Mouse (Mus musculus) urinary bladder, postnatal 25 days (tissue): ENCODE data around the gene Gucy2c.
"Not testable (repeated sequence)": the region's sequence is repeated elsewhere in the genome, so short reads cannot be mapped to it uniquely, and the experiment has no call there.

Experiments used
- DNase-seq: peaks from one replicate; pipeline ENCODE4 v3.0.0; 2022; ENCODE audit warnings: low spot score

The Gucy2c gene

DNA sequence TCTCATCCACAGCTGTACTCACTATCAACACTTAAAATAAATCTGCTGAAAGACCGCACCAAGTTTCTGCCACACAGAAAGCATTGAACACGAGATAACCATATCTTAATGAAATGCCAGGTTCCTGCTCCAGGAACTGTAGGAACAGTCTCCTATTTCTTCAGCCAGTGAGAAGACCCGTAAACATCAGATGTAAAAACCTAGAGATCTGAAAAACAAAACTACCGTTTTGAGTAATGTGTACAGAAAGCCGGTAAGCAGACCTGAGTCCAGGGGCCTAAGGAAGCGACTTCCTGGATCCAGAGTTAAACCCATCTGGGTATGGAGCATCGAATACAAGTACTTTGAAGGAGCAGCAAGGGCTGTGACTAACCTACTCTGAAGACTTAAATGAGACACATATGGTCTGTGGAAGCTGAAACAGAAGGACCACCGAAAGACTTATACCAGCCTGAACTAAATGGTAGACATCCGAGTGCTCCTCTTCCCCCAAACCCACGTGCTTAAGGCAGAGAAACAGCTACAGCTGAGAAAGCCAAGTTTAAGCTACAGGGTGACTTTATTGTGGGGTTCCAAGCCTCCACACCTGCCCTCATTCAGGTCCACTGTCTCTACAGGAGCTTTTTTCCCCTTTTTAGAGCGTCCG, 21.7 kb upstream of the Gucy2c start:
- no peak for DNase-seq

DNA sequence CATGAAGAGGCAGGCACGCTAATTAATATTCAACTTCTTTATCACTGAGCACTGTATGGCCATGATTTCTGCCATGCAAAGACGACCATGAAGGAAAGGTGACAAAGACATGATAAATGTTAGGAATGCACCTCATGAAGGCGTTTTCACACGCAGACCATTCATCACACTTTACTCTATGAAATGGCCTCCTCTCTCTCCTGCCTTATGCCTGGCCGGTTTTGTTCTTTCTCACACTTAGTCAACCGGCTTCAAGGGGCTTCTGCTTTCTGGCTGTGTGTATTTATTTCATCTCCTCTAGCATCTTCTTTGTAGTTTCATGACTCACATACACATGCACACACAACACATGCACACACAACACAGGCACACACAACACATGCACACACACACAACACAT, 19.7 kb upstream of the Gucy2c start:
- no peak for DNase-seq

DNA sequence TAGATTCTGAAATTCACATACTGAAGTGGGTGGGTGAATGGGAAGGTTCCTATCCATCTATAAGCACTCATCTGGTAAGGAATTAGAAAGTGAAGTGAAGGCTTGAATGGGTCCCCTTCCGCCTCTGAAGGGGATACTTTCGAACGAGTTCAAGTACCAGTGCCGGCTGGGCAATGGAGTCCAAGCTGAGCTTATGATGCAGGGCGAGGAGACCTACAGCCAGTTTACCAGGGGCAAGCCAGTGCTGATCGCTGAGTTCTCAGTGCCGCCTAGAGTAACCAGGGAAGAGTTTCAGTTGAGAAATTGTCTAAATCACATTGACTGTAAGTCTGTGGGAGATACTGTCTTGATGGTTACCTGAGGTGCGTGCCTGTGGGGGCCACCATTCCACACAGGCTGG, 19.1 kb upstream of the Gucy2c start:
- DNase-seq = no peak

DNA sequence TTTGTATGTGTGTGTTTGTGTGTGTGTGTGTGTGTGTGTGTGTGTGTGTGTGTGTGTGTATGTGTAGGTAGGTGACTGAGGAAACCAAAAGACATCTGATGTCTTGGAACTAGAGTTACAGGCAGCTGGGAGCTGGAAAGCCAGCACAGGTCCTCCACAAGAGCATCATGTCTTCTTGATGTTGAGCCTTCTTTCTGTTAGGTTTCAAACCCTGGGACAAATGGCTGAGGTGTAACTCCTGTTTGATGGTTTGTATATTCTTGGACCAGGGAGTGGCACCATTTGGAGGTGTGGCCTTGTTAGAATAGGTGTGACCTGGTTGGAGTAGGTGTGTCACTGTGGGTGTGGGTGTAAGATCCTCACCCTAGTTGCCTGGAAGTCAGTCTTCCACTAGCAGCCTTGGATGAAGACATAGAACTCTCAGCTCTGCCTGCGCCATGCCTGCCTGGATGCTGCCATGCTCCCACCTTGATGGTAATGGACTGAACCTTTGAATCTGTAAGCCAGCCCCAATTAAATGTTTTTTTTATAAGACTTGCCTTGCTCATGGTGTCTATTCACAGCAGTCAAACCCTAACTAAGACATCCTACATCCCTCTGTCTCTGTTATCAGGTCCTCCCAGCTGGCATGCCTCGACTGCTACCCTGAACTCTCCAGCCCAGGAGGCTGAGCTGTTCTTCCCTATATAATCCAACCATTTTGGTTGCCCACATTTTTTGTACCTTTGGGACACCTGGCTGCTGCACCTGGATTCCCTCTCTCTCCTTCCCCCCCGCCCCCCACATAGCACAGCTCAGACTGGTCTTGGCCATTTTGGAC, 16.5 kb upstream of the Gucy2c start:
- not testable (repeated sequence) for DNase-seq

DNA sequence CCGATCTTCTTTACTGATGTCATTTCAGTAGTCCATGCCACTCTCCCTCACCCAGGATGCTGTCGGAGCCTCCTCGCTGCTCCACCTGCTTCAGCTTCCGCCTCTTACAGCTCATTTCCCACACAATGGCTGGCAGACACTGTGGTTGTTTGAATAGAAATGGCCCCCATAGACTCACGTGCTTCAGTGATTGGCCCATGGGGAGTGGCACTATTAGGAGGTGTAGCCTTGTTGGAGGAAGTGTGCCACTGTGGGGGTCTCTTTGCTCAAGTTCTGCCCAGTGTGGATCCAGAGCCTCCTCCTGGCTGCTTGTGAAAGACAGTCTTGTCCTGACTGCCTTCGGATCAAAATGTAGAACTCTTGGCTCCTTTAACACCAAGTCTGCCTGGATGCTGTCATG, 14.3 kb upstream of the Gucy2c start:
- DNase-seq = no peak

DNA sequence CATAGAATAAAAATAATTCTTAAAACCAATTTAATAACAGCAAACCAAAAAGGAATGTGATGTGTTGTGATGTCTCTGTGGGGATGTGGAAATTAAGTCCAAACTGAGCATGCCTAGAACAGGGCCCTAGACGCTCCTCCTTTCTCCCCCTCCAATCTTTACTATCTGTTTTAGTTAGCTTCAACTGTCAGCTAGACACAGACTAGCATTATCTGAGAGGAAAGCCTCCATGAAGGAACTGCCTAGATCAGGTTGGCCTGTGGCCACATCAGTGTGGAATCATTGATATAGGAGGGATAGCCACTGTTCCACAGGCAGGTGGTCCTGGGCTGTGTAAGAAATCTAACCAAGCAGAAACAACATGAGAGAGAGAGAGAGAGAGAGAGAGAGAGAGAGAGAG, 13.5 kb upstream of the Gucy2c start:
- no peak for DNase-seq

DNA sequence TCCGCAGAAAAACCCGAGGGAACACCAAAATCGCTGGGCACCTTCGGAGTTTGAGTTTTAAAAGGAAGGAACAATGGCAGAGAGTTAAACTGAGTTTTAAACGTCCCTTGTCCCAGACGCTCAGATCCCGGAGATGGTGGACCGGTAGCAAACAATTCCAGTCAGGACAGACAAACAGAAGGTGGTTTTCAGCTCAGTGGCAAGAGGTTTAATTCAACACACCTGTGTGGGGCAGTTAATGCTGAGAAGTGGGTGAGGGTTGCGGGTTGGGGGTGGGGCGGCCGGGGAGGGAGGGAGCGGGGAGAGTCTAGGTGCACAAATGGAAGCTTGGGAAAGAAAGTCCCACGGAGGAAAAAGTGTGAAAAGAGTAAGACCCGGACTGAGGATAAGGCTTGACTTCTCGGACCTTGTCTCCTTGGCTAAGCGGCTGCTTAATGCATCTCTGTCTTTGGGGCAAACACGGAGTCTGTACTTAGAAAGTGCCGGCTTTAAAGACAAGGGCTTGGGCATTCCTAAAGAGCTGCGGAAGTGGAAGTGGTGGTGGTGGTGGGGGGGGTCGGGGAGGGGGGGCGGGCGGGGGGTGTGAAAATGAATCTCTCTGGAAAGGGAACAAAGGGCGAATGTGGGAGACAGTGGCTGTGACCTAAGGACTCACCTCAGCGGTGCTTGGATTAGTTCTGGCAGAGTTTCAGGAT, 12.4 kb upstream of the Gucy2c start:
- DNase-seq = no peak

DNA sequence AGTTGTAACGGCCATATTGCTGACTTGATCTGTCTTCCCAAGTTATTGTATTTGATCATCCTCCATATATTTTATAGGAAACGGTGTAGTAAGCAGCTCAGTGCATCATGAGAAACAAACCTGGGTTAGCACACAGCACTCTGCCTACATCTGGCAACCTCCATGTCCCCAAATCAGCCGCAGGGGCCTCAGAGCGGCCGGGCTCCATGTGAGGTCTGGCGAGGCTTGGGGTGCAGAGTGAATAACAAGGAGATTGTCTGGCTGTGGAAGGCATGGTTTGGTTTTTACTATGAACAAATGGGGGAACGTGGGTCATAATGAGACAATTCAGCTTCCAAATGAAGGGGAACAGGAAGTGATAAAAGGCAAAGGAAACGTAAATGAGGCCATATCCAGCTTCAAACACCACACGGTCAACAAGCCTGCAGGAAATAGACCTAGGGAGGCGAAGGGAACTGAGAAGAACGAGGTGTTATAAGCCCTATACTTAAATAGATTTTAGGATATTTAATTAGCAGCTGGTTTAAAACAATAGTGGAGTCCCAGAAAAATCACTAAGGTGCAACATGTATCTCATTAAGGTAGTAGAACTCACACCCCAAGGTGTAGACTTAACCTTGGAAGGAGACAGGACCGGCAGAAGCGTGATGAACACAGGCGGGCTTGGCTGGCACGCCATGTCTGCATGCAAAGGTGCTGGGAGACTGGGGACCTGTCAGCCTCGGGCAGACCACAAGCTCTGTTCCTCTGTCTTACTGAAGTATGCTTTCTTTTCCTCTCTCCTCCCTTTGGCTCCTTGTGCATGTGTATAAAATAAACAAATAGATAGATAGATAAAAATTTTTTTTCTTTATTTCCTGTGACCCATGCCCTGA, 11.6 kb upstream of the Gucy2c start:
- no peak for DNase-seq

DNA sequence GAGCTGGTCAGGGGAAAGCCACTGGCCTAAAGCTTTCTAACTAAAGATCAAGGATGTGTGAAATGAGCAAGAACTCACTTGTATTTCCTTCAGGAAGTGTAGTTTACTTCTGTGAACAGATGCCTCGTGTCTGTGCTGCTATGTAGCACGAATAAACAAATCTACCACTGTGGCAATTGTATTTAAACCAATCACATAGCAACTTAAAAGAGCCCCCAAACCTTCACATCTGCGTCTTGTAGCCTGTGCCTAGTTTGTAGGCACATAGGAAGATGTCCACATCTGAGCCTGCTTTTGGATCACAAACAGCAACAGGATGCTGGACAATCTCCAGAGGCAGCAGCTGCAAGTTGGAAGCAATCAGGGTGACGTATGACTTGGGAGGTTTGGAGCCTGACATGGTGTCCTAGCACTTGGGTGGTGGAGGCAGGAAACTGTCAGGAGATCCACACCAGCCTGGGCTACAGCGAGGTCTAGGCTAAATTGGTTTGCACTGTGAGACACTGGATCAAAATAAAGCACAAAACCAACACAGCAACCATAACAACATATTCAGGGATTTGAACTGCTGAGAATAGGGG, 7.9 kb upstream of the Gucy2c start:
- DNase-seq = peak; percentile 29

DNA sequence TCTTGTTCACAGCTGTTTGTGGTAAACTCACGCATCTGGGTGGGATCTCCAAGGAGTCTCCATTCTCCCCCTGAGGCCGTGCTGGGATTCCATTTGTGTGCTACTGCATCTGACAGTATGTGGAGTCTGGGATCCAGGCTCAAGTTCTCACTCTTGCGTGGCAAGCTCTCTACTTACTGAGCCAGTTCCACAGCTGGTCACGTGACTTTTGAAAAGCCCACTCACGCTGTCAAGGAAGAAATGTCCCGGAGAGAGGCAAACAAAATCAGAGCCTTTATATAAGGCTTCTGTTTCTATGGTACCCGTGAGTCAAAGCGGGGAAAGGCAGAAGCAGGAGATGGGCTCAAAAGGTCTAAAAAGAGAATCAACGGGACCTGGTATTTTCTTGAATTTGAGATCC, 1.2 kb upstream of the Gucy2c start:
- DNase-seq = no peak

DNA sequence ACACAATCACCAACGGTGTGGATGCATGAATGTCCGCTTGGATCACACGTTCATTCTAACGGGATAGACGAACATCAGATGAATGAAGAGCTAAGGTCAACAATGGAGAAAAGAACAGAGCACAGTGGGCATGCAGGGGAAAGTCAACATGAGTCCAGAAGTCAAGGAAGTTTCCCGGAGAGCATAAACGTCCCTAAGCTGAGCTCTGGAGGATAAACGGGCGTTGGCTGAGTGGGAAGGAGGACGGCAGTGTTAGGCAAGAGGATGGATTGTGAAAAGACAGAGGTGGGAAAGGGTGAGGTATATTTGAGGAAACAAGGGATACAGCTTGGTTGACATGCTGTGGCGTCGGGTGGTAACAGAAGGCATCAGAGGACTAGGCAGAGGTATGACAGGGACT, 581 bp upstream of the Gucy2c start:
- no peak for DNase-seq

DNA sequence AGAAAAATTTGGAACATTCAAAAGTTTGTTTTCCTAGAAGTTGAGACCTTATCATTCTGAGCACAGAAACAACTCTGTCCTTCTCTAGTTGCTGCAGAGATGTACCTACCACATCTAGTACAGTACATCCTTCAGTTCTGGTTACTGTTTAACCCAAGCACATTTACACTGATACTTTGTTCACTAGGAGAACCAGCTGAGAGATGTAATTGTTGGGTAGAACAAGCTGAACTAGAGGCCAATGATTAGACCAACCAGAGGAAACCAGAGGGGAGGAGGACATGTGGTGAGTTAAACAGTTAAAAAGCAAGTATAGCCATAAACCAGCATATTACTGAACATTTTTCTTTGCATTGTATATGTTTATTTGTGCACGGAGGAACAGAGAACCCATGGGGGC, 5.2 kb downstream of the Gucy2c start:
- no peak for DNase-seq

DNA sequence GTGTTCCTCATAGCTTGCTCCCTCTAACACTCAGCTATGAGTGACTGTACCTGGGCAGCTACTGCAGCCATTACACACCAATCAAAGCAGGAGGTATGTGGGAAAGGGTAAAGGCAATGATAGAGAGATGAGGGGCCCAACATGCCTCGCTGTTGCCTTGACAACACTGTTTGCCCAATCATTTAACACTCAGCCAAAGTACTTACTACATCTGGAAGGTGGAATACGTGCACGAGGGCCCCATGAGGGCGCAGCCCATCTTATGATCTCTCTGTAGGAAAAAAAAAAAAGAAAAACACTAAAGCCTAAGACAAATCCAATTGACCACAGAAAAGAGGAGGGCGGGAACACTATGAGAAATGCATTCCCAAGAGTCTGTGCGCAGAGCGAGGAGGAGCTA, 11.7 kb downstream of the Gucy2c start:
- no peak for DNase-seq

DNA sequence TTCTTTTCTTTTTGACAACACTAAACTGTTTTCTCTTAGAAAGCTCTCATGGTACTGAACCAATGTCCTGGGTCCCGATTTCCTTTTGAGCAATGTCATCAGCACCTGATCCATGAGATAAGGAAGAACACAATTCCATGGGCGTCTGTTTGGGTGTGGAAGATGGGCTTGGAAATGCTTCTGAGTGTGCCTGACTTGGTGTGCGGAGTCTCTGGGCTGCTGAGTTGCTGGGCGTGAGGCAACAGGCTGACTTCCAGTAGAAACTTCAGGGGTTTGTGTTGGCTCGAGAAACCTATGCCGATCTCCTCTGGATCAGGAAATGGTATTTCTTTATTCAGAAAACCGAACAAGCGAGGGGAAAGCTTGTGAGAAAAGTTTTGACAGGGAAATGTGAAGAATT, 12.4 kb downstream of the Gucy2c start:
- no peak for DNase-seq

DNA sequence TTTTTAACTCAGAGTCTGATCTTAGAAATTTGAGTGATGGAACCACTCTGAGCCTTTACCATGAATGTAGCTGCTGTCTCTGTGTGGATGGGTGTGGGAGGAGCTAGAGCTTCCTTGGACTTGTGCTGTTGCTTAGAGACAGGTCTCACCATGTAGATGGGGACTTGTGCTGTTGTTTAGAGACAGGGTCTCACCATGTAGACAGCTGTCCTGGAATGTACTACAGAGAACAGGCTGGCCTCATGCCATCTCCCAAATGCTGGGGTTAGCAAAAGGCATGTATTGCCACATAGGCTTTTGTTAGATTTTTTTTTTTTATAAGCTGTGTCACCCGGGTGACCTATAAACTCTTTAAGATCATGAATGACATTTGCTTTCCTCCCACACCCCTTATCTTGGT, 17.7 kb downstream of the Gucy2c start:
- no peak for DNase-seq

DNA sequence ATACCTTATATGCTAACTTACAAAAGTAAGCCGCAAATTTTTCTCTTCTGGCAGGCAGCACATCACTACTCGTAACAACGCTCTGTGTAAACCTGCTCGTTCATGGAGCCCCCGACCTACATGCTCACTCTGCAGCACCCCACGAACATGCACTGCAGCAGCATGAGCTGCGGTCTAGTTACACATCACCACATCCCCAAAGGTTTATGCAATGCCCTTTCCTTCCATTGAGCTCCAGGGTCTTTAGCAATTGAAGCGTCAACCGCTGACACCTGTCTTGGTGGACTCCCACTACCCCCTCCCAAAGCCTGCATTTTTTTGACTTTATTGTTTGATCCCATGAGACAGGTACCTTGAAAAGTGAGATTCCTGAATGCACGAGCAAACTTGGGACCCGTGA, 31.0 kb downstream of the Gucy2c start:
- no peak for DNase-seq

DNA sequence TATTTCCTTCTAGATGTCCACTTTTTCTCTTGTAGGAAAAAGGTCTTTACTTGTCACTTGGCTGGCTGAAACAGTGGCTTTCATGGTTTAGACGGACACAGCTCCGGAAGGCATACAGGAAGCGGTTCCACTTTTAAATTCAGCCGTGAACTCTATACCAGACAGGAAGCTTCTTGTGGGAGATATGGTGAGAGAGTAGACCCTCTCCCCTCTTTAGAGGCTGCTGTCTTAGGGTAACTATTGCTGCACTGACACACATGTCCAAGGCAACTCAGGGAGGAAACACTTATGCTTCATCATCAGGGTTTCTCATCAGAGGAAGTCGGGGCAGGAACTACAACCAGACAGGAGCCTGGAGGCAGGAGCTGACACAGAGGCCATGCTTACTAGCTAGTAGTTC, 36.0 kb downstream of the Gucy2c start:
- no peak for DNase-seq

DNA sequence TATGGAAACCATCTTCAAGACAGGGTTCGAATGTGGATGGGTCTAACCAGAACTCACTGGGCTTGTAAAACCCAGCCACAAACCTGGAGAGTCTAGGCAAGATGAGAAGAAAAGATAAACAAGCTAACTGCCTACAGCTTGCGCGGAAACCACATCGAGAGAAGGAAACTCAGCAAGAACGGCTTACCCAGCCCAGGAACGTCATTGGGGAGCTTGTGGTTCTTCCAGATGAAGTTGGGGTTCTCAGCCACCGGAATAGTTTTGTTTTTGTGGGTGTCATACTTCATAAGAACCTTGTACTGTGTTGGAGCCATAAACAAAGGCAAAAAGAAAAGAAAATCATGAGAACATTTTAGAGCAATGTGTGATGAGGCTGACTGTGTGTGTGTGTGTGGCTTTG, 37.8 kb downstream of the Gucy2c start:
- no peak for DNase-seq

DNA sequence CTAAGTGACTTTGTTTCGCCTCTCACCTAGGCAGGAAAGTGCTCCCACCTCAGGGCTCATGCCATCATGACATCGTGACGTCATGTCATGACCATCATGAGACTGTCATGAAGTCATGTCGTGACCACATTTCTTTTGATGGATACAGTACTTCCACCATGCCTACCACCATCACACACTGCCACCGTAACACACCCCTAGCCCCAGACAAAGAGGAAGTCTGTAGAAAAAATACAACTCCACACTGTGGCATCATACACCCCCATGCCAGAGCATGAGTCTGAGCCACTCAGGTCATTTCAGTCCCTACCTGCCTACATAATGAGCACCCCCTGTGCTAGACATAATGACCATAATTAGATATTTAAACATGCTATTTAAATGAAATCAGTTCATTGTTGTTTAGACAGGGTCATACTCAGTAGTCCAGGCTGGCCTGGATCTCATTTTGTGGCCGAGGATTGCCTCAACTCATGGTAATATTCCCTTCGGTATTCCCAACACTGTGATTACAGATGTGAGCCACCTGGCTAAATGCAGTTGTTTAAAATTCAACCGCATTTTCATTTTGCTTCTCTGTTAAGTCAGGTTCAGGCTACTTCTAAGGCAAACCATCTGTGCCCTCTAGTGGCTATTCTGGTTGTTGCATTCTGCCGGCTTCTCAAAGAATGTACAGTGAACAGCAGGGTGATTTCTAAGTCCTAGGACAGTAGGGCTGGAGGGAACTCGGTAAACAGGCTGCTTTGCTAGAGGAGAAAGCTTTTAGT, 39.0 kb downstream of the Gucy2c start:
- DNase-seq = peak; percentile 76

DNA sequence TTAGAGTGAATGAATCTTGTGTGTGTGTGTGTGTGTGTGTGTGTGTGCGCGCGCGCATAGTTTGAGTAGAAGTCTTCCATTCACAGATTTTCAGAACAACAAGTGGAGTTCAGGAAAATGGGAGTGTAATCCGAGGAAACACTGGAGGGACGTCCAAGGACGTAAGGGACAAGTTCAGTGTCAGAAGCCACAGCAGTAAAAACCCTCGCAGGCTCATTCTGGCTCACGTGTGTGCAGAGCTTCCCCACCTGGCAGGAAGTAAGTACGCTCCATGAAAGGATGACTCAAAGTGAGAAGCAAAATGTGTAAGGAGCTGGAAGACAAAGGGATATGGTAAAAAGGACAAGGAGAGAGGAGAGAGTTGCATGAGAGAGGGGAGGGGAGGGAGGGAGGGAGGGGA, 40.3 kb downstream of the Gucy2c start:
- DNase-seq = no peak

DNA sequence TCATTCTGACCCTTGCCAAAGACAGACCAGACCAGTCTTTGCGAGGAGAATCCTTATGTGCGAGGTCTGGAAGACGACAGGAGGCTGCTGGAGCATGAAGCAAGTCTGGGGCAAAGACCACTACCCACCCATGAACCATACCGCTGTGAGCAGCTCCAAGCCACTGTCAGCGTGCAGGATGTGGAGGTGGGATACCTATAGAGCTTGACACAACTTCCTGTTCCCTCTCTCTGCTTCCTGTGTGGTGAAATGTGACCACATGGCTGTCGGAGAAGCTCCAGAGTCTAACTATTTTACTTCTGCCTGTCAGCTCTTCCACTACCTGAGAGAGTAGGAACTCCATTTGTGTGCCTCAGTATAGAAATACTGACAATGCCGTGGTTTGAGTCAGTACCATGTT, 45.8 kb downstream of the Gucy2c start:
- DNase-seq = no peak
